Mouse (Mus musculus): ENCODE measurements around the gene Ambra1. TPM values are rescaled to one million over a fixed set of nuclear protein-coding genes. Genes with fewer than 3 reads are reported as not detected.

Gene Ambra1
- polyA plus RNA-seq, 1 experiment from 2014 or later, result 8.7 TPM

- no peak for ATAC-seq
- H3K9ac ChIP-seq, result no peak overlapping the region
- no peak overlapping the region for H3K4me3 ChIP-seq
- H3K27me3 ChIP-seq (replicated peaks), result peaks cover 10% of the 10 kb centered on the region
- 82% methylated on average over 5 of the region's 5 CpGs for WGBS (ENCODE audit: insufficient replicate concordance)
- H3K9me3 ChIP-seq (replicated peaks), result no peaks in the 10 kb centered on the region
- H3K27ac ChIP-seq, result 0 out of 2 replicates have a peak overlapping the region, but pooled peaks have one; percentile 37
- no peak overlapping the region for H3K4me2 ChIP-seq
- H3K4me1 ChIP-seq, result peaks cover 91% of the 10 kb centered on the region
- H3K36me3 ChIP-seq, result peaks cover 22% of the 10 kb centered on the region
Measured at GRCm38 (mm10) chr2:91960459-91960858, 230.5 kb downstream of the Ambra1 start.

GRCm38 (mm10) chr2:91961901-91962761 is 232.2 kb downstream of the Ambra1 start:
- peaks cover 25% of the 10 kb centered on the region for H3K27me3 ChIP-seq (replicated peaks)
- H3K36me3 ChIP-seq, result peaks cover 22% of the 10 kb centered on the region
- peaks cover 80% of the 10 kb centered on the region for H3K4me1 ChIP-seq
- peak overlapping the region; percentile 90 for H3K4me3 ChIP-seq
- H3K9ac ChIP-seq, result peak overlapping the region; percentile 90
- no peak for ATAC-seq
- 37% methylated on average over 4 of the region's 4 CpGs for WGBS (ENCODE audit: insufficient replicate concordance)
- H3K9me3 ChIP-seq (replicated peaks), result no peaks in the 10 kb centered on the region
- H3K4me2 ChIP-seq, result peak overlapping the region; percentile 98
- H3K27ac ChIP-seq, result peak overlapping the region; percentile 88

DNA sequence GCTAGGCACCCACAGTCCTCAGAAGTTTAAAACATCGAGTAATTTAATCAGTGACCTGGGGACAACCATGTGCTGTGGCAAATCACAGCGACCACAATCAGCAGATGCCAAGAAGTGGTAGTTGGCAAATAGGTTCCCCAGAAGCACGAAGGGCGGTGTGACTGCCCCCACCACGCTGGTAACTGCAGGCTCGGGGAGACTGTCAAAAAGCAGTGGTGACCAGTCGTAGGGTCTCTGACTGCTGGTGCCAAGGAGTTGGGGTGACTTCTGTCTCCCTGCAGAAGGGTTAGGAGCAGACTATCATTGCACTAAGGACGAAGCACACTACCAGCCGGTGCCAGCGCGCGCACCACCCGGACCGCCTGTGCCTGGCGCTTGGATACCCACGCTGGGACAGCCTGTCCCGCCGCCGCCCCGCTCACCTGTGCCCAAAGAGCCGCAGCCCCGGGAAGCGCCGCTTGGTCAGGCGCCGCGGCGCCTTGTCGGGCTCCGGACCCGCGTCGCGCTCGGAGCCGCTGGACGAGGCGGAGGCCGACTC is 233.0 kb downstream of the Ambra1 start:
- Histone ChIP-seq H3K4me3 (peak overlapping the region; percentile 90), H3K36me3 (peaks cover 22% of the 10 kb centered on the region), H3K9me3 (replicated peaks) (no peaks in the 10 kb centered on the region), H3K9ac (peak overlapping the region; percentile 90), H3K27ac (peak overlapping the region; percentile 88), H3K4me2 (peak overlapping the region; percentile 98), H3K27me3 (replicated peaks) (peaks cover 27% of the 10 kb centered on the region), H3K4me1 (peaks cover 74% of the 10 kb centered on the region)
- peak; percentile 25; the same call in 1 of the 2 replicates for ATAC-seq
- under 1% methylated on average over 39 of the region's 39 CpGs for WGBS (ENCODE audit: insufficient replicate concordance)

GRCm38 (mm10) chr2:91963443-91963932 is 233.6 kb downstream of the Ambra1 start:
- peaks cover 22% of the 10 kb centered on the region for H3K36me3 ChIP-seq
- H3K9me3 ChIP-seq (replicated peaks), result no peaks in the 10 kb centered on the region
- peak overlapping the region; percentile 98 for H3K4me2 ChIP-seq
- peak; percentile 92 for ATAC-seq
- peak overlapping the region; percentile 90 for H3K9ac ChIP-seq
- H3K4me1 ChIP-seq, result peaks cover 71% of the 10 kb centered on the region
- peak overlapping the region; percentile 88 for H3K27ac ChIP-seq
- under 1% methylated on average over 44 of the region's 57 CpGs for WGBS (ENCODE audit: insufficient replicate concordance)
- peak overlapping the region; percentile 90 for H3K4me3 ChIP-seq
- peaks cover 32% of the 10 kb centered on the region for H3K27me3 ChIP-seq (replicated peaks)

GRCm38 (mm10) chr2:91964610-91965204 is 234.8 kb downstream of the Ambra1 start:
- peak overlapping the region; percentile 98 for H3K4me2 ChIP-seq
- no peak overlapping the region for H3K9ac ChIP-seq
- peak overlapping the region; percentile 61 for H3K27ac ChIP-seq
- peaks cover 44% of the 10 kb centered on the region for H3K27me3 ChIP-seq (replicated peaks)
- no peaks in the 10 kb centered on the region for H3K9me3 ChIP-seq (replicated peaks)
- no peak for ATAC-seq
- WGBS (ENCODE audit: insufficient replicate concordance), result 35% methylated on average over 3 of the region's 3 CpGs
- peak overlapping the region; percentile 90 for H3K4me3 ChIP-seq
- peaks cover 11% of the 10 kb centered on the region for H3K36me3 ChIP-seq
- peaks cover 58% of the 10 kb centered on the region for H3K4me1 ChIP-seq

GRCm38 (mm10) chr2:91965417-91965816 is 235.5 kb downstream of the Ambra1 start:
- peaks cover 51% of the 10 kb centered on the region for H3K4me1 ChIP-seq
- peak overlapping the region; percentile 90 for H3K4me3 ChIP-seq
- ATAC-seq, result no peak
- 3% methylated on average over 20 of the region's 20 CpGs for WGBS (ENCODE audit: insufficient replicate concordance)
- H3K9ac ChIP-seq, result peak overlapping the region; percentile 53
- H3K9me3 ChIP-seq (replicated peaks), result no peaks in the 10 kb centered on the region
- H3K4me2 ChIP-seq, result peak overlapping the region; percentile 98
- H3K27ac ChIP-seq, result peak overlapping the region; percentile 61
- peaks cover 3% of the 10 kb centered on the region for H3K36me3 ChIP-seq
- peaks cover 52% of the 10 kb centered on the region for H3K27me3 ChIP-seq (replicated peaks)

DNA sequence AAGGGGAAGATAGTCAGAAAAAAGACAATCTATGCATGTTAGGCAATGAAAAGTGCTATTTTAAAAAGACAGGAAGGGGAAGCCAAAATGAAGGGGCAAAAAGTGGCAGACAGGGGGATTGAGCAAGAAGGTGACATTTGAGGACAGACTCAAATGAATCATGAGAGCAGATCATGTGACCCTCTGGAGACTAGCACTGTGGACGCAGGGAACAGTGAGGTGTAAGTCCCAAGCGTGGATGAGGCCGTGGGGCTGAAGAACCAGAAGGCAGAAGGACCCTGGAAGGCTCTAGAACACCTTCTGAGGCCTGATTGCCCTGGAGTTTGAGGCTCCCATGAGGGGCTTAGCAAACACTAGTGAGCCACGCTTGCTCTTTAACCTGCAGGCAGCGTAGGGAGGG is 236.4 kb downstream of the Ambra1 start:
- H3K4me1 ChIP-seq, result peaks cover 44% of the 10 kb centered on the region
- H3K9me3 ChIP-seq (replicated peaks), result no peaks in the 10 kb centered on the region
- H3K4me2 ChIP-seq, result no peak overlapping the region
- no peak overlapping the region for H3K9ac ChIP-seq
- H3K27me3 ChIP-seq (replicated peaks), result peaks cover 61% of the 10 kb centered on the region
- H3K27ac ChIP-seq, result no peak overlapping the region
- no peak overlapping the region for H3K4me3 ChIP-seq
- WGBS (ENCODE audit: insufficient replicate concordance), result 53% methylated on average over 5 of the region's 5 CpGs
- H3K36me3 ChIP-seq, result no peaks in the 10 kb centered on the region
- no peak for ATAC-seq

GRCm38 (mm10) chr2:91967962-91968361 is 238.0 kb downstream of the Ambra1 start:
- Histone ChIP-seq H3K27ac (peak overlapping the region; percentile 12; the same call in 1 of the 2 replicates), H3K4me1 (peaks cover 36% of the 10 kb centered on the region), H3K9ac (no peak overlapping the region), H3K27me3 (replicated peaks) (peaks cover 77% of the 10 kb centered on the region), H3K9me3 (replicated peaks) (no peaks in the 10 kb centered on the region), H3K4me2 (no peak overlapping the region), H3K36me3 (no peaks in the 10 kb centered on the region), H3K4me3 (no peak overlapping the region)
- WGBS (ENCODE audit: insufficient replicate concordance), result 38% methylated on average over 11 of the region's 11 CpGs
- ATAC-seq, result no peak

Small RNA genes within 50 kb of the gene (microRNA-seq; reads per million reads assigned to microRNA genes)
- not detected for gene Mir6999

Other genes with a start within 250 kb of the Ambra1 start
- gene Ckap5, start 203.4 kb upstream of the Ambra1 start, polyA plus RNA-seq (2016; fragmentation: Nextera tagmentation; extraction: Ambion mirVana), result 57.7 and 59.1 TPM in 2 replicates
- 121 and 125 TPM in 2 replicates for gene F2, start 93.7 kb upstream of the Ambra1 start, polyA plus RNA-seq (2016; fragmentation: Nextera tagmentation; extraction: Ambion mirVana)
- gene Zfp408, start 80.3 kb upstream of the Ambra1 start, polyA plus RNA-seq (2016; fragmentation: Nextera tagmentation; extraction: Ambion mirVana), result 5.0 and 5.9 TPM in 2 replicates
- 59.8 and 66.1 TPM in 2 replicates for gene Arhgap1, start 80.3 kb upstream of the Ambra1 start, polyA plus RNA-seq (2016; fragmentation: Nextera tagmentation; extraction: Ambion mirVana)
- 12.8 and 14.7 TPM in 2 replicates for gene Atg13, start 19.6 kb upstream of the Ambra1 start, polyA plus RNA-seq (2016; fragmentation: Nextera tagmentation; extraction: Ambion mirVana)
- gene Harbi1, start 19.3 kb upstream of the Ambra1 start, polyA plus RNA-seq (2016; fragmentation: Nextera tagmentation; extraction: Ambion mirVana), result 8.4 and 10.6 TPM in 2 replicates
- 0.17 TPM in 1 of 2 replicates, not detected in the other for gene Chrm4, start 197.1 kb downstream of the Ambra1 start, polyA plus RNA-seq (2016; fragmentation: Nextera tagmentation; extraction: Ambion mirVana)
- 137 and 140 TPM in 2 replicates for gene Mdk, start 202.2 kb downstream of the Ambra1 start, polyA plus RNA-seq (2016; fragmentation: Nextera tagmentation; extraction: Ambion mirVana)
- gene Gm9821, start 215.6 kb downstream of the Ambra1 start, polyA plus RNA-seq (2016; fragmentation: Nextera tagmentation; extraction: Ambion mirVana), result 2.3 and 2.5 TPM in 2 replicates
- 46.9 and 48.8 TPM in 2 replicates for gene Dgkz, start 245.7 kb downstream of the Ambra1 start, polyA plus RNA-seq (2016; fragmentation: Nextera tagmentation; extraction: Ambion mirVana)

All from liver, embryonic 12.5 days (tissue).